Mouse (Mus musculus) liver, embryonic 14.5 days (tissue): ENCODE results near the gene Ep400. TPM values are rescaled to one million over a fixed set of nuclear protein-coding genes. Genes with fewer than 3 reads are reported as not detected.
A peak's percentile ranks its signal among the peaks of the same experiment; 100 is the strongest.

Experiments
- ATAC-seq: fragments of 200-750 bp; cut with Nextera tagmentation; 2 replicates; pipeline ENCODE4 v1.8.0; 2017; ENCODE audit warnings: moderate number of reproducible peaks, mild to moderate bottlenecking, moderate library complexity; ENCODE audit not compliant: insufficient read depth
- DNase-seq, 3 experiments: peaks; one replicate each; pipeline ENCODE4 v3.0.0-alpha.2; 2012 to 2013; ENCODE audit warnings: low read depth in 3 of 3, low spot score in 3 of 3
- H3K27ac ChIP-seq: fragments of 300-500 bp; sonication (generic); 2 replicates; pipeline ENCODE4 v1.5.1; 2014; ENCODE audit warnings: moderate library complexity, mild to moderate bottlenecking, control low read depth, inconsistent platforms
- H3K27me3 ChIP-seq: fragments of 300-500 bp; sonication (generic); 2 replicates; pipeline ENCODE4 v1.6.1; 2014; ENCODE audit warnings: mild to moderate bottlenecking, low read length, moderate library complexity; ENCODE audit not compliant: control insufficient read depth, insufficient read depth
- H3K36me3 ChIP-seq: fragments of 300-500 bp; sonication (generic); replicated peaks from 2 replicates; pipeline ENCODE4 v1.6.1; 2014; ENCODE audit warnings: low read depth; ENCODE audit not compliant: control insufficient read depth, insufficient read depth
- H3K4me1 ChIP-seq, 2 experiments: fragments of 200-500 bp in 1 of 2; fragments of 300-500 bp in 1 of 2; sonication (generic) in 1 of 2; replicated peaks; 2 replicates each; pipeline ENCODE4 v1.6.1; 2012 to 2014; ENCODE audit warnings: antibody characterized with exemption in 1 of 2, inconsistent platforms in 1 of 2, low read length in 1 of 2; ENCODE audit not compliant: control insufficient read depth in 2 of 2, insufficient read depth in 2 of 2
- H3K4me2 ChIP-seq: fragments of 300-500 bp; sonication (generic); 2 replicates; pipeline ENCODE4 v1.6.1; 2014; ENCODE audit warnings: low read depth, mild to moderate bottlenecking, control low read depth, moderate library complexity
- H3K4me3 ChIP-seq, 2 experiments: fragments of 200-500 bp in 1 of 2; fragments of 300-500 bp in 1 of 2; sonication (generic) in 1 of 2; 2 replicates each; pipeline ENCODE4 v1.5.1; 2012 to 2014; ENCODE audit warnings: low read depth in 2 of 2, low read length in 2 of 2, mild to moderate bottlenecking in 2 of 2, control low read depth in 1 of 2, inconsistent platforms in 1 of 2, moderate library complexity in 1 of 2; ENCODE audit not compliant: insufficient read depth in 1 of 2
- H3K9ac ChIP-seq: fragments of 300-500 bp; sonication (generic); replicated peaks from 2 replicates; pipeline ENCODE4 v1.6.1; 2014; ENCODE audit warnings: mild to moderate bottlenecking, control low read depth, moderate library complexity
- H3K9me3 ChIP-seq: fragments of 300-500 bp; sonication (generic); 2 replicates; pipeline ENCODE4 v1.6.1; 2016; ENCODE audit warnings: low read length, mixed read lengths; ENCODE audit not compliant: control insufficient read depth
- CTCF ChIP-seq: IDR thresholded peaks from 2 replicates; pipeline ENCODE4 v1.5.1; 2016; ENCODE audit warnings: antibody characterized with exemption, low read depth, control low read depth
- EP300 ChIP-seq: IDR thresholded peaks from 2 replicates; pipeline ENCODE4 v1.6.1; 2016; ENCODE audit warnings: antibody characterized with exemption, low read depth
- WGBS: fragments of 180-500 bp; shearing (Covaris S2); extraction: QIAGEN DNeasy Blood & Tissue Kit; methylation state at CpG from one replicate; pipeline ENCODE4 v1.1.7; 2014; ENCODE audit not compliant: insufficient replicate concordance; 5-methylcytosine and 5-hydroxymethylcytosine counted together
- polyA plus RNA-seq, 2 experiments: library from polyadenylated mRNA; depleted of rRNA in 1 of 2; stranded (reverse) in 1 of 2; unstranded in 1 of 2; fragments of >200 nt; fragmentation: Nextera tagmentation in 1 of 2; extraction: Ambion mirVana in 1 of 2; gene quantifications; 2 replicates each; pipeline versions ENCODE4 v1.2.1 to v1.2.3; 2012 to 2014

Ep400 gene
- polyA plus RNA-seq, 2 experiments = 15.2 to 18.2 TPM

GRCm38 (mm10) chr5:110807453-110807852 lies 36.9 kb upstream of the Ep400 start:
- Histone ChIP-seq H3K9ac (peak overlapping the region; percentile 91), H3K4me3 (peak overlapping the region; percentile 67 to 85), H3K9me3 (no peaks in the 10 kb centered on the region), H3K27me3 (no peaks in the 10 kb centered on the region), H3K27ac (peak overlapping the region; percentile 76), H3K36me3 (peaks cover 12% of the 10 kb centered on the region; the same call in 1 of the 2 replicates), H3K4me1 (peaks cover 23 to 43% of the 10 kb centered on the region in 2 experiments), H3K4me2 (peak overlapping the region; percentile 85)
- no peak for TF ChIP-seq EP300
- TF ChIP-seq CTCF = no peak
- no peak for ATAC-seq
- WGBS = 77% methylated on average over 4 of the region's 4 CpGs
- DNase-seq = no peak

DNA sequence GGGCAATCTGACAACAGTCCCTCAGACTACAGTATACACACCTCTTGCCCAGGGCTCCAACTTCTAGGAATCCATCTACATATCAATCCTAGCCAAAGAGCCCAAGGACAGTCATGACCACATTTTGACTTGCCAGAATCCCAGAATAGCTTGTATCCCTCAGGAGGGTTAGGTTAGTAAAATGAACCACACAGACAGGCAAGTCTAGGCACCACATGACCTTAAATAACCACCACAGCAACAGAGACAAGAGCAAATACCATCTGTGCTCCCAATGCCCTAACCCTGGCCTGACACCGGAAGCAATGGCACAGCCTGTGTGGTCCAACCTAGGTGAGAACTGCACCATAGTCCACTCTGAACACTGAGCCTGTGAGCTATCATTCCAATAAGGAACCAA lies 36.2 kb upstream of the Ep400 start:
- H3K36me3 ChIP-seq = peaks cover 12% of the 10 kb centered on the region; the same call in 1 of the 2 replicates
- H3K9ac ChIP-seq = no peak overlapping the region; the same call in 1 of the 2 replicates
- DNase-seq = no peak
- WGBS = 91% methylated on average over 1 of the region's 1 CpGs
- H3K4me2 ChIP-seq = peak overlapping the region; percentile 85
- no peak overlapping the region for H3K4me3 ChIP-seq
- H3K4me1 ChIP-seq = peaks cover 23 to 46% of the 10 kb centered on the region in 2 experiments
- no peaks in the 10 kb centered on the region for H3K27me3 ChIP-seq
- H3K27ac ChIP-seq = peak overlapping the region; percentile 21; the same call in 1 of the 2 replicates
- H3K9me3 ChIP-seq = no peaks in the 10 kb centered on the region
- no peak for ATAC-seq
- TF ChIP-seq CTCF = no peak
- TF ChIP-seq EP300 = no peak

GRCm38 (mm10) chr5:110806154-110806553 lies 35.6 kb upstream of the Ep400 start:
- TF ChIP-seq EP300 (no peak), CTCF (no peak)
- 84% methylated on average over 4 of the region's 4 CpGs for WGBS
- Histone ChIP-seq H3K4me1 (peaks cover 23 to 46% of the 10 kb centered on the region in 2 experiments), H3K27me3 (no peaks in the 10 kb centered on the region), H3K4me2 (no peak overlapping the region), H3K36me3 (peaks cover 12% of the 10 kb centered on the region; the same call in 1 of the 2 replicates), H3K9me3 (no peaks in the 10 kb centered on the region), H3K9ac (no peak overlapping the region), H3K27ac (no peak overlapping the region), H3K4me3 (no peak overlapping the region)
- DNase-seq (no peak), ATAC-seq (no peak)

DNA sequence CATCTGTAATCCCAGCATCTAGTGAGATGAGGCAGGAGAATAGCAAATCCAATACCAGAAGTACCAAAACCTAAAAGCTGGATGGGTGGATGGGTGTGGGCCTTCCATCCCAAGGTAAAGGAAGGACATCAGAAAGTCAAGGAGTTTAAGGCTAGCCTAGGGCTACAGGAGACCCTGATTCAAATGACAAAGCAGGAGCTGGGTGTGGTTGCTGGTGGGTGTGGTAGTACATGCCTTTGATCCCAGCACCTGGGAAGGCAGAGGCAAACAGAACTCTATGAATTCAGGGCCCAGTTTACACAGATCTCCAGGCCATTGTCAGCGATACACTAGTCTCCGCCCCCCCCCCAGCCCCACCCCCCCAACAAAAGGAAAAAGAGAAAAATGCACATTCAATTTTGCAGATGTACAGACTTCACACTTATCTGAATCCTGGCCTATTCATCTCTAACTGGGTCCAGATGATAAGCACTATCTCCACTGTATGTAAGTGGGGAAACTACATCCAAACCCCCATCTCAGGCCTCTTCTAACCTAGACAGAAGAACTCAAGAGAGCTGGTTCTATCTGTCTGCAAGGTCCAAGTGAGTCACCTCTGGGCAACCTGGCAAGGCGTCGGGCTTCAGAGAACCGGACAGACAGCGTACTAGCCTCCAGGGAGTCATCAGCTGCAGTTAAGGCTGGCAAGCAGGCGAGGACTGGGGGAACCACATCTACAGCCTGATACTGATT lies 33.7 kb upstream of the Ep400 start:
- Histone ChIP-seq H3K4me2 (peak overlapping the region; percentile 50), H3K9ac (0 out of 2 replicates have a peak overlapping the region, but pooled peaks have one; percentile 37), H3K36me3 (peaks cover 12% of the 10 kb centered on the region), H3K9me3 (no peaks in the 10 kb centered on the region), H3K4me1 (peaks cover 25 to 50% of the 10 kb centered on the region in 2 experiments), H3K4me3 (peak overlapping the region in 1 of 2 experiments; percentile 21; a peak in 1 of 4 replicates), H3K27ac (peak overlapping the region; percentile 26), H3K27me3 (no peaks in the 10 kb centered on the region)
- ATAC-seq (0 out of 2 replicates have a peak, but pooled peaks have one; percentile 12), DNase-seq (no peak)
- 24% methylated on average over 7 of the region's 7 CpGs for WGBS
- peak; percentile 40; the same call in 1 of the 2 replicates for TF ChIP-seq EP300
- TF ChIP-seq CTCF = no peak

- no peak overlapping the region for H3K9ac ChIP-seq
- no peaks in the 10 kb centered on the region for H3K27me3 ChIP-seq
- H3K27ac ChIP-seq = no peak overlapping the region
- peaks cover 25 to 48% of the 10 kb centered on the region in 2 experiments for H3K4me1 ChIP-seq
- H3K36me3 ChIP-seq = peaks cover 23% of the 10 kb centered on the region
- DNase-seq (no peak), ATAC-seq (no peak)
- TF ChIP-seq CTCF = no peak
- TF ChIP-seq EP300 = peak; percentile 22; the same call in 1 of the 2 replicates
- no peaks in the 10 kb centered on the region for H3K9me3 ChIP-seq
- H3K4me3 ChIP-seq = no peak overlapping the region
- H3K4me2 ChIP-seq = no peak overlapping the region
Measured at GRCm38 (mm10) chr5:110802809-110803208, 32.3 kb upstream of the Ep400 start.
